Mouse (Mus musculus) megakaryocyte, embryonic 14.5 days (primary cell): ENCODE results near the gene Olfr136. TPM values are rescaled to one million over a fixed set of nuclear protein-coding genes. Genes with fewer than 3 reads are reported as not detected.

Source experiments
- H3K27me3 ChIP-seq: replicated peaks from 2 replicates; pipeline ENCODE3; 2012; ENCODE audit warnings: inconsistent platforms
- H3K36me3 ChIP-seq: replicated peaks from 2 replicates; pipeline ENCODE3; 2012; ENCODE audit warnings: low read length, inconsistent platforms, mixed read lengths
- H3K4me1 ChIP-seq: 2 replicates; pipeline ENCODE4 v1.6.1; 2012; ENCODE audit warnings: inconsistent platforms
- H3K4me3 ChIP-seq: replicated peaks from 2 replicates; pipeline ENCODE3; 2012; ENCODE audit warnings: moderate library complexity, mild to moderate bottlenecking, inconsistent platforms
- H3K9me3 ChIP-seq: 2 replicates; pipeline ENCODE4 v1.6.1; 2012; ENCODE audit warnings: inconsistent platforms
- FLI1 ChIP-seq: IDR thresholded peaks from 2 replicates; pipeline ENCODE4 v1.6.1; 2012; ENCODE audit warnings: low read length, inconsistent platforms, mixed read lengths
- GATA1 ChIP-seq: IDR thresholded peaks from 3 replicates; pipeline ENCODE4 v1.6.1; 2012; ENCODE audit warnings: mixed read lengths, low read length, inconsistent platforms, borderline replicate concordance
- polyA plus RNA-seq: library from polyadenylated mRNA; stranded (reverse); fragments of >175 nt; gene quantifications from 2 replicates; pipeline ENCODE4 v1.2.3, GENCODE M21; 2012; ENCODE audit warnings: low replicate concordance; ENCODE audit not compliant: insufficient read depth

The Olfr136 gene
- 2.0 TPM in 1 of 2 replicates, not detected in the other for polyA plus RNA-seq

GRCm38 (mm10) chr17:38329531-38329930, at the start of gene Olfr136:
Gene Olfr136 (plus strand): TSS chr17:38329831.
- Histone ChIP-seq H3K4me3 (no peak within 1 kb of the TSS), H3K27me3 (no peaks in the 10 kb centered on the region), H3K36me3 (no peaks in the 10 kb centered on the region), H3K9me3 (peaks cover 8% of the 10 kb centered on the region; the same call in 1 of the 2 replicates), H3K4me1 (no peaks in the 10 kb centered on the region)
- TF ChIP-seq GATA1 (no peak), FLI1 (no peak)

GRCm38 (mm10) chr17:38307470-38307869, 22.2 kb upstream of the Olfr136 start, which contains the start of gene Olfr137:
Gene Olfr137 (minus strand): TSS chr17:38307570.
- no peaks in the 10 kb centered on the region for H3K4me1 ChIP-seq
- no peak within 1 kb of the TSS for H3K4me3 ChIP-seq
- H3K36me3 ChIP-seq, result no peaks in the 10 kb centered on the region
- H3K27me3 ChIP-seq, result no peaks in the 10 kb centered on the region
- H3K9me3 ChIP-seq, result no peaks in the 10 kb centered on the region
- TF ChIP-seq FLI1 (no peak), GATA1 (no peak)

Other genes starting within 250 kb of the Olfr136 start
- not detected in 2 replicates for gene Olfr131, start 241.1 kb upstream of the Olfr136 start, polyA plus RNA-seq
- gene Olfr132, start 195.3 kb upstream of the Olfr136 start, polyA plus RNA-seq, result not detected in 2 replicates
- gene Olfr133, start 184.6 kb upstream of the Olfr136 start, polyA plus RNA-seq, result not detected in 2 replicates
- not detected in 2 replicates for gene Olfr134, start 158.4 kb upstream of the Olfr136 start, polyA plus RNA-seq
- not detected in 2 replicates for gene Olfr135, start 125.5 kb upstream of the Olfr136 start, polyA plus RNA-seq
- gene Olfr138, start 68.8 kb upstream of the Olfr136 start, polyA plus RNA-seq, result not detected in 2 replicates
- gene Olfr137, start 22.3 kb upstream of the Olfr136 start, polyA plus RNA-seq, result not detected in 2 replicates
- not detected in 2 replicates for gene Esp36, start 90.4 kb downstream of the Olfr136 start, polyA plus RNA-seq
- gene Esp34, start 224.4 kb downstream of the Olfr136 start, polyA plus RNA-seq, result not detected in 2 replicates